Mouse (Mus musculus): ENCODE measurements around the gene Sebox.

Gene Sebox

DNA sequence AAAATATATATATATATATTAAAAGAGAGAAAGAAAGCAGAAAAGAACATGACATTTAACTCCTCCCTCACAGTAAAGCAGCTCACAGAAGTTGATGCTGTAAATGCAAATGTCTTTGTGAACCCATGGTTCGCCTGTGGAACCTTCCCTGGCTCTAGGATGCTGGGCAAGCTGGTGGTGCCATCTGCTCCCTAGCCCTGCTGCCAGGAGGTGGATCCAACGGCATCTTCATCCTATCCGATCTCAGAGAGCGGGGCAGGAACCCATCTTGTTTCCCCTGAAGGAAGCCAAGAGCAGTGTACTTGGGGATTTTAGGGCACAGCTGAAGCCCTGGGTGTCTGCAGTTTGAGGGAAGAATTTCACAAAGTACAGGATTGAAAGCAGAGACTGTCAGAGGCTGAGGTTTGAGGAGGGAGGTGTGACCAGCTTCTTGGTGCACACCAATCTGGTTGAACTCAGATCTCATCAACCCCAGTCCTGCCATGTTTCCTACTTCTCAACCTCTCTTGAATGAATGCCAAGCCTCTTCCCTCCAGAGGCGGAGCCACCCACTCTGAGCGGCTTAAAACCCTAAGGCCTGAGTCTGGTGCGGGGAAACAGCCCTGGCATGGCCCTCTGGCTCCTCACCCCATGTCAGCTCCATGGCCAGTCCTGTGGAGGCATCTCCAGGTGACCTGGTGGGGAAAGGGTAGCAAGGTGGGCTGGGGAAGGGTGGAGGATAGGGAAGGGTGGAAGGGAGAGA lies at the start of gene Sebox:
Gene Sebox (plus strand): TSS at position 539 of the 742 bp plus-strand sequence.
- no peak for DNase-seq (ENCODE audit: low spot score)

DNA sequence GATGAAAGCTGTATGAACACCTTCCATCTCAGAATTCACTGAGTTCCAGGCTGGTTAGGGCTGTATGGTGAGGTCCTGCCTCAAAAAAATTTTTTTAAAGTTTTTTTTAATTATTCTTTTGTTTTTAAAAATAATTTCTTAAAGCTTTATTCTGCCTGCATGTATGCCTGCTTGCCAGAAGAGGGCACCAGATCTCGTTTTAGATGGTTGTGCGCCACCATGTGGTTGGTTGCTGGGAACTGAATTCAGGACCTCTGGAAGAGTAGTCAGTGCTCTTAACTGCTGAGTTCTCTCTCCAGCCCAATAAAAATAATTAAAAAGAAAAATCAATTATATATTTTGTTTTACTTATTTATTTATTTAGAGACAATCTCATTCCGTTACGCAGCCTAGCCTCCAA lies 49.6 kb upstream of the Sebox start:
- peak; percentile 75 for DNase-seq (ENCODE audit: low spot score)

DNA sequence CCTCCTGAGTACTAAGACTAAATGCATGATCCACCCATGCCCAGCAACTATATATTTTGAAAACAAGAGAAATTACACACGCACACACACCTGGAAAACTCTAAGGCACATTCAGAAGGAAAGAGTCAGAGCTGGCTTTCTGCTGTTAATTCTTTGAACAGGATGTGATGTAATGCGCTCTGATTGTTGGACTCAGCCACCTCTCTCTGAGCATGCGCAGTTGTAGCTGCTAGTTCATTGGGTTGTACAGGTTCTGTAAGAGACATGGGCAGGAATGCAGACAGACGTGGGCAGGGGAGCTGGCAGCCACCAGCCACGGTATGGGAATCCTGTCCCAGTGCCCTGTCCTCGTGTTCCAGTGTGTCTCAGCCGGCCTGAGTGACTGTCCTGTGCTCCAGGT lies 49.0 kb upstream of the Sebox start:
- no peak for DNase-seq (ENCODE audit: low spot score)

DNA sequence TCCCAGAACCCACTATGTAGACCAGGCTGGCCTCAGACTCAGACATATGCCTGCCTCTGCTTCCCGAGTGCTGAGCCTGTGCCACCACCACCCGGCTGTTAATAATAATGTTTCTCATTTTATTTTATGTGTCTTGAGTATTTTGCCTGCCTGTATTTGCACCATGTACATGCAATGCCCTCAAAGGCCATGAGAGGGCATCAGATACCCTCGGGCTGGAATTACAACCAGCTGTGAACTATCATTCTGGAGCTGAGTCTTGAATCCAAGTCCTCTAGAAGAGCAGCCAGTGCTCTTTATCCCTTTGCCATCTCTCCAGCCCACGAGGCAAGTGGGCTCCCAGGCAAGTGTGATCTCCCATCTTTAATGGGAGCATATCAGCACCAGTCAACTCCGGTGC lies 47.9 kb upstream of the Sebox start:
- DNase-seq (ENCODE audit: low spot score) = peak; percentile 63

DNA sequence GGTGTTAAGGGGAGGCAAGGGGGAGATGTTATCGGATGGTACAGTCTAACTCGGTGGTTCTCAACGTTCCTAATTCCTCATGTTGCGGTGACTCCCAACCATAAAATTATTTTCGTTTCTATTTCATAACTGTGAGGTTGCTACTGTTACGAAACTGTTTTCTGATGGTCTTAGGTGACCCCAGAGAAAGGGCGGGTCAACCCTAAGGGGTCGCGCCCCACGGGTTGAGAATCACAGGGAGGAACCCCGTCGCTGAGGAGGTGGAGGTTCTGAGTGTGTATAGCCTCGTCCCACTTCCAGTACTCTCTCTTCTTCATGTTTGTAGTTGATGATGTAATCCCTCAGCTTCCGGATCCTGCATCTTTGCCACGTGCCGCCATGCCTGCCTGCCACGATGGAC lies 44.5 kb upstream of the Sebox start:
- DNase-seq (ENCODE audit: low spot score) = no peak

DNA sequence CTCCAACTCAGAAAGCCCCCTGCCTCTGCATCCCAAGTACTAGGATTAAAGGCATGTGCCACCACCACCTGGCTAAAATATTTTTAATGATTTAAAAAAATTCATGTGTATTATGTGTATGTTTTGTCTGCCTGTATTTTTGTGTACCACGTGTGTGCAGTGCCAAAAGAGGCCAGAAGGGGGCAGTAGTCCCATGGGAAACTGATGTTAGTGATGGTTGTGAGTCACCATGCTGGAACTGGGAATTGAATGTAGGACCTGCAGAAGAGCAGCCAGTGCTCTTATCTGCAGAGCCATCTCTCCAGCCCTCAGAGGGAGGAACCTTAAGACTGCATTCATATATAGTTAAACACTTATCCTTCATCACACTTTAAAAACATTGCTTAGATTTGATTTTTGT lies 41.4 kb upstream of the Sebox start:
- no peak for DNase-seq (ENCODE audit: low spot score)

DNA sequence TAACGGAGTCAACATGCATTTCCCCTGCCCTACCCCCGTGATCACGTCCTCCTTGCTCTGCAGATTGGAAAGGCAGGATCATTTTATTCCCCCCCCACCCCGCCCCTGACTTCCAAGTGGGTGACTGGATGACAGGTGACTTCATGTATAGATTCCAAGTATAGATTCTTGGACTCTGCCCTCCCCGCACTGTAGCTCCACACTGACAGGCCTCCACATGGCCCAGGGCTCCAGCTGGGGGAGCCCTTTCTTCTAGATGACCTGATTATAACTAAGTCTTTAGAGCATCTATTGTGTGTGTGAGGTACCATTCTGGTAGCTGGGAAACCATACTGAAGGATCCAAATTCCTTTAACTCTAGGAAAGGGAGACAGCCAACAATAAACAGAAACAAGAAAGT lies 40.6 kb upstream of the Sebox start:
- DNase-seq (ENCODE audit: low spot score) = no peak

DNA sequence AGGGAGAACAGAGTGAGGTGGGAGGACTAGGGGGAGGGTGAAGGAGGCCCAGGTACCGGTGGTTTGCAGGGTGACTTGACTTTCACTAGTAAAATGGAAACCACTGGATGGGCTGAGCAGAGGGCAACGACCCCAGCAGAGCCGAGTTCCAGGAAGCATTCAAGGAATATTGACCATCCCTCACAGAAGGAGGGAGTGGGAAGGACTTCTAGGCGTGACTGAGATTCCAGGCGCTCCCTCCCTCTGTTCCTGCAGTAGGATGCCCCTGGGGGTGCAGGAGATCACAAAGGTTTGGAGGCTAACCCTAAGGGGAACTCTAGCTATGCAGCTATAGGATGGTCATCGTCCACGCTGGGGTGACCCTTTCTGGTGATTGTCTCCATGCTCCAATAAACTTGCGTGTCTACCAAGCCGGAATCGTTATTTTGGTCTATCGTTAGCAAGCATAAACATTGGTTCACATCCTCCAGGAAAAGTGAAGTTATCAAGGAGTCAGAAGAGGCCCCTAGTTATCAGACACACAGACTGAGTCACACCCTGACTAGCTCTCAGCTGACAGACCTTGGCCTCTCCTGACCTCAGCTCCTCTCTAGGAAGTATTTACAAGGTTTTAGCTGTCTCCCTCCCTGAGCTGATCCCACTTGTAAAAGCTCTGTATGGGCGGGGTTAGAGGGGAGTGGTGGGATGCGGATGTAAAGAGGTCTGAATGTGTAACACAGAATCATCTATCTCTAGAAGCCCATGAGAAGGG lies 39.8 kb upstream of the Sebox start:
- DNase-seq (ENCODE audit: low spot score) = no peak

DNA sequence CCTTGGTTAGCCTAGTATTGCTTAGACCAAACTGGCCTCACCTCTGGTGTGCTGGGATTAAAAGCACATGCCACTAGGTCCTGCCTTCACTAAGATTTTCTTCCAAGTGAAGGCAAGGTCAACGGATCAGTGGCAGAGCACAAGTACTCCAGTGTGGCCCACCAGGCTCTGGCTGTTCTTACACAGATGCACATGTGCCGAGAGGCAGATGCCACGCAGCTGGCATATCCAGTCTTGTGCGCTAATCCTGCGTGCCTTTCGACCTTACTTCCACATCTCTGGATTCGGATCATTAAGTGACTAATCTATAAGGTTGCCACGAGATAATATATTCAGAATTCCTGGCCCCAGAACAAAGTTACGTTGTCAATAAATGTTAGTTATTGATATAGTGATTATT lies 38.1 kb upstream of the Sebox start:
- DNase-seq (ENCODE audit: low spot score) = no peak

DNA sequence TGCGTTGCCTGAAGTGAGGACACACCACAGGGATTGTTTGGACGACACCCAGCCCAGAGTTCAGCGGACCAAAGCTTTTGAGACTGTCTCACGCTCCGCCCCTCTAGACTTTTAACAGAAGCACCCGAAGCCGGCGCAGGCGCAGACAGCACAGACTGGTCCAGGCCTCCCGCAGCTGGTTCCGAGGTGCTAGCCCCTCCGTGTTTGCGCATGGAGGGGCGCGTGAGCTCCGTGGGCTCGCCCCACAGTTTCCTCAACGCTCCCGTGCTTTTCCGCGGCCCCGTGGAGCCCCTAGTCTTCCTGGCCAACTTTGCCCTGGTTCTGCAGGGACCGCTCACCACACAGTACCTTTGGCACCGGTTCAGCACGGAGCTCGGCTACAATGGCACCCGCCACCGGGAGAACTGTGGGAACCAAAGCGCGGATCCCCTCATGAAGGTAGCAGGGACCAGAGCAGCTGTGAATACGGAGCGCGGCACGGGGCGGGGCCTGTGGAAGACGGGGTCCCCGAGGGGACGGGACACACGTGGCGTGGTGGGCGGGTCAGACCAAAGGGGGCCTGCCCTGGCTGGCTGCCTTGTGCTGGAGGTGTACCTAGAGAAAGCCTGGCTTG lies 37.6 kb upstream of the Sebox start, which contains the start of gene Slc46a1:
Gene Slc46a1 (plus strand): TSS at position 130 of the 613 bp plus-strand sequence.
- DNase-seq (ENCODE audit: low spot score) = peak; percentile 90

DNA sequence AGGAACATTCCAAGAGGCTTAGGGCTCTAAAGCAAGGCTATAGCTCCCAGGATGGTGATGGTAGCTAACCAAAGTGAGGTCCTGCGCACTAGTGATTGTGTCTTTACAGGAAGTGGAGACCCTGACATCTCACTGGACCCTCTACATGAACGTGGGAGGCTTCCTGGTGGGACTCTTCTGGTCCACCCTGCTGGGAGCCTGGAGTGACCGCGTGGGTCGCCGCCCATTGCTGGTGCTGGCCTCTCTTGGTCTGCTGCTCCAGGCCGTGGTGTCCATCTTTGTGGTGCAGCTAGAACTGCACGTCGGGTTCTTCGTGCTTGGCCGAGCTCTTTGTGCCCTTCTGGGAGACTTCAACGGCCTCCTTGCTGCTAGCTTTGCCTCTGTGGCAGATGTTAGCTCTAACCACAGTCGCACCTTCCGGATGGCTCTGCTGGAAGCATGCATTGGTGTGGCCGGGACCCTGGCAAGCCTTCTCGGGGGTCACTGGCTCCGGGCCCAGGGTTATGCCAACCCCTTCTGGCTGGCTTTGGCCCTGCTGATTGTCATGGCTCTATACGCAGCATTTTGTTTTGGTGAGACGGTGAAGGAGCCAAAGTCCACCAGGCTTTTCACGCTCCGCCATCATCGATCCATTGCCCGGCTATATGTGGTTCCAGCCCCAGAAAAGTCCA lies 36.9 kb upstream of the Sebox start:
- DNase-seq (ENCODE audit: low spot score) = no peak

DNA sequence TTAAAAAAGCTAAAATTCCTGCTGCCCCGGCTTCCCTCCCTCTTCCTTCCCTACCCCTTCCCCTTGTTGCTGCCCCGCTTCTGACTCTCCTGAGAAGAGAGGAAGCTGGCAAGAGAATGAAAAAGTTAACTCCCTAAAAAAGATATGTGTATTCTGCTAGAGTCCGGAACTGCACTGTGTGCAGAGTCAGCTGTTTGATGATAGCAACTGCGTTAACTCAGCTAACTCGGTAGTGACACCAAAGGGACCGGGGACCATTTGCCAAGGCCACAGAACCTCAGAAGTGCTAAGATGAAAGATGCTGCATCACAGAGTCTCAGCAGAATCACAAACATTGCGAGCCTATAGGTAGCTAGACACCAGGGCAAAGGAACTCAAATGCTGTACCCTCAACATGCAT lies 35.7 kb upstream of the Sebox start:
- DNase-seq (ENCODE audit: low spot score) = no peak

DNA sequence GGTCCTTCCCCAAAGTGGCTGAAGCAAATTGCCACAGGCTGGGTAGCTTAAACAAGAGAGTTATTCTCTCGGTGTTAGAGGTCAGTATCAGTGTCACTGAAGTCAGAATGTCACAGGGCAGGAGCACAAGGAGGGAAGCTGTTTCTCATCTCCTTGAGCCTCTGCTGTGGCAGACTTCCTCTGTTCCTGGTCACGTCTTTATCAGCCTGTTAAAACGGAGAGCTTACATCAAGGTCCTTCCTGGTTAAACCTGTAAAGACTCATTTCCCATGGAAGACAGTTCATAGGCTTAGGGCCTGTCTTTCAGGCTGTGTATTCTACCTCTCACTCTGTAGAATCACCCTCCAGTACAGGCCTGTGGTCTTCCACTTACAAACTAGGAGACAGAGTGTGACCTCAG lies 35.3 kb upstream of the Sebox start:
- DNase-seq (ENCODE audit: low spot score) = no peak

DNA sequence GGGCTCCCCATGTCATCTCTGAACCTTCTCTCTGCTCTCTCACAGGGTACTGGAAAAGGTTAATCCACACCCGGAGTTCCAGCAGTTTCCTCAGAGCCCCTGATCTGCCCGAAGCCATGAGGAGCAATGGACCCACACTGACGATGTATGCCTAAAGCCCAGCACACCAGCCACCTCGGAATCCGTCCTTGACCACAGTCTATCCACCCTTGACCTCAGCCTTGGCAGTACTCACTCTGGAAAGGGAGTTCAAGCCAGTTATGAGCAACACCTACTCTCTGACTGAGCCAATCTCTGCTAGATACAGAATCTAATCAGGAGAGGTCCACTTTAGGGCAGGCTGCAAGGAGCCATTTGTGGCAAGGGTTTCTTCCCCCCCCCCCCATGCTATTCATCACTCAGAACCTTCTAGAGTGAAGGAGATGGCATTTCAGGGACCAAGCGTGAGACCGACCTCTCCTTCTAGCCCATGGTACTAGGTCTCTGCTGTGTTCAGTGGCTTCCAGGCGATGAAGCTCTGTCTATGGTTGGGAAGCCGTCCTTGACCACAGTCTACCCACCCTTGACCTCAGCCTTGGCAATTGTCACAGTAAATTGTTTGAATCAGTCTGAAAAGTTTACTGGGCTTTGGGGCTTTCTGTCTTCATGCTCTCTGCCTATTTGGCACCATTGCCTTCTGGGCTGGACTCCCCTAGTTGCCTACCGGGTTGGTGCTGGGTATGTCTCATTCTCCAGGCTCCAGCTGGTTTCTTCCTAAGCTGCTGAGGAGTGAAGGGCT lies 31.7 kb upstream of the Sebox start:
- DNase-seq (ENCODE audit: low spot score) = no peak

DNA sequence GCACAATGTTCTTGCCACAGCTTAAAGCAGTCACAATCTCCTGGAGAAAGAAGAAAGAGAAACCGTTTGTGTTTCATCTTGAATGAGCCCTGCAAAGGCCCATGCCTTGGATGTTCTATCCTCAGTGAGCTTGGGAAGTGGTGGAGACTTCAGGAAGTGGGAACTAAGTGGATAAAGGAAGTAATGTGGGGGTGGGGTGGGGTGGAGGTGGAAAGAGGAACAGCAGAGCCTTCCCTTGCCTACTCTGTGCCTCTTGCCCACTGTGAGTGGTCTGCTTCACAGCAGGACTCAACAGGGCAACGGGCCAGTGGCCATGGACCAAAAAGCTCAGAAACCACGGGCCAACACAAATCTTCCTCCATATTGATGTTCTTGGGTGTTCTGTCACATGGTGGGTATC lies 28.0 kb upstream of the Sebox start:
- DNase-seq (ENCODE audit: low spot score) = no peak

DNA sequence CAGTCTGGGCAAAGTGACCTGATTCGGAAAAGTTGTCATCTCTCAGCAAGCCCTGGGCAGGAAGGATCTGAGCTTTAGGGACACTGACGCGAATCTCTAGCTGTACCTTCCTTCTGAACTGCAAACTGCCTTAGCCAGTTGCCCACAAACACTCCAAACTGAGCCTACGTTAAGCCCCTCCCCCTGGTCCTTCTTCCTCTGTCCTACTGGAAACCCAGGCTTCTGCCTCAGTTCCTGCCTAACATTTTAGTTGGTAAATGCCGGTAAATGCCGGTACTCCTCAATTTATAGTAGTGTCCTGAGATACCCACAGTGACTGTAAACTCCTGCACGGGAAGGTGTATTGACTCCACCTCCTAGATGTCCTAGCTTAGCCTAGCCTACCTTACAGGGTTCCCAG lies 19.6 kb upstream of the Sebox start:
- DNase-seq (ENCODE audit: low spot score) = no peak

DNA sequence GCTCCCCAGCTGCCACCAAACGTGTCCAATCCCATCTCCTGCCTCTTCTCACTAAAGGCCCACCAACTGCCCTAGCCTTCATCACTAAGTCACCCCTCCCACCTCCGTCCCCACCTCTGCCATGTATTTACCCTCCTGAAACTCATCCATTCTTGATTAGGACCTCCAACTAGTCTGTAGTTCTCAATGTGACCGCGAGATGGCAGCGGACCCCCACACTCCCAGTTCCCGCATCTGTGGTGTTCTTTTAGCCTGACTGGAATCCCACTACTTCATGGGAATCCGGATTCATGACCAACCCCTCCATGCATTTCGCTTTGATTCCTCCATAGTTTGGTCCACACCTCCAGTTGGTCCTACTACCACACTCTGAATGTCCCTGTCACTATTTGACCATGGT lies 15.1 kb upstream of the Sebox start:
- peak; percentile 66 for DNase-seq (ENCODE audit: low spot score)

DNA sequence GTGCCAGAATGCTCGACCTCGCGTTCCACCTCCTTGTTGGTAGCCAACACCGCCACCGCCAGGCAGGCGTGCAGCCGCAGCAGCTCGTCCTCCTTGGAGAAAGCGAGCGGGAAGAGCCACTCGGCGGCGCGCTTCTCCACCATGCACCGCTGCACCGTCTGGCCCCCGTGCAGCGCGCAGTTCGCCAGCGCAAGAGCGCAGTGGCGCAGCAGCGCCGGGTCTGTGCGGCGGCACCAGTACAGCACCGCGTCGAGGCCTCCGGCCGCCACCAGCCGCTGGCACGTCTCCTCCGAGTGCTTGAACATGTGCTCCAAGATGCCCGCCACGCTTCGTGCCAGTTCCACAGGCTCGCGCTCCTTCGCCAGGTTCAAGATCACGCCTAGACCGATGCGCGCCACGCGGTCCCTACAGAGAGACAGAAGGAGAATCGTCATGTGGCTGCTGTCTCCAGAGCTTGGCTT lies 12.4 kb upstream of the Sebox start:
- DNase-seq (ENCODE audit: low spot score) = peak; percentile 25

DNA sequence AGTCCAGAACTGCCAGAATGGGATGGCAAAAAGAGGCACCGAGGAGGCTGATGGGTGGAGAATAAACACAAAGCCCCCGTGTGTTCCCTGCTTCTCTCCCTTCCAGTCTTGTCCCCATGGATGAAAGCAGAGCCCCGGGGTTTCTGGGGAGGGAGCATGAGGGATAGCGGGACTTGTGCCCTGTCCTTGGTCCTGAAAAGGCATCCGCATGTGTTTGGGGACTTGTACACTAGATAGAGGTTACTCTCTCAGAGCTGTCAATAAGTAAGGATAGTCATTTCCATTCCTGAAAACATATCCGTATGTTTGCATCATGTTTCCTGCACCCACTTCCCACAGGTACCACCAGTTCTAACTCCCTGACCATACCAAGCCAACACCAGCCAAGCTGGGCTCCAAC lies 7.3 kb upstream of the Sebox start:
- peak; percentile 28 for DNase-seq (ENCODE audit: low spot score)

DNA sequence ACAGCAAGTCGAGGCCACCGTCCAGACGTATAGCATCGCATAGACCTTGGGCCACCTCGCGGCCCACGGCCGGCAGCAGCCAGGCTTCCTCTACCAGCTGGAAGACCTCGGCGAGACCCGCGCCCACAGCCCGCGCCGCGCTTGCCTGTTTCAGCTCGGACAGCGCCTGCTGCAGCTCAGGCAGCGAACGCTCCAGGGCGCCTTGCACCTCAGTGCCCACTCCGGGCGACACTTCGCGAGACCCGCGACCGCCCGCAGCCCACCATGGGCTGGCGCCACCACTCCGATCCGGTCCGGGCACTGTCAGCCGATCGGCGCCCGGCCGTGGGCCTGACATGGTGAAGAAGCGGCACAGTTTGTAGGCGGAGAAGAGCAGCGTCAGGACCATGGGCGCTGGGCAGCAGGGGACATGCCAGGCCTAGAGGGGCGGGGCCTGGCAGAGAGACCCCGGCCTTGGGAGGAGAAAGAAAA lies 6.1 kb upstream of the Sebox start:
- no peak for DNase-seq (ENCODE audit: low spot score)

Measured in urinary bladder, postnatal 14 days (tissue).